Mouse (Mus musculus): ENCODE results near the gene Pxn. TPM values are rescaled to one million over a fixed set of nuclear protein-coding genes. Genes with fewer than 3 reads are reported as not detected.

The Pxn gene
- polyA plus RNA-seq, 1 experiment from 2014 or later, result 33.5 TPM

GRCm38 (mm10) chr5:115559237-115560101 lies 53.0 kb downstream of the Pxn start, which contains the start of gene Rplp0:
Gene Rplp0 (plus strand): TSS chr5:115559467.
- H3K4me2 ChIP-seq, result peak within 1 kb of the TSS; percentile 67
- H3K9ac ChIP-seq, result peak within 1 kb of the TSS; percentile 98
- no peaks in the 10 kb centered on the region for H3K27me3 ChIP-seq
- H3K27ac ChIP-seq, result peak within 1 kb of the TSS; percentile 84
- H3K4me3 ChIP-seq, result peak within 1 kb of the TSS; percentile 88
- under 1% methylated on average over 78 of the region's 78 CpGs for WGBS
- H3K4me1 ChIP-seq (replicated peaks), result peaks cover 24% of the 10 kb centered on the region
- peak; percentile 98 for ATAC-seq (replicated peaks; ENCODE audit: insufficient number of reproducible peaks, insufficient read depth, low FRiP score, low read depth)
- H3K36me3 ChIP-seq, result peaks cover 39% of the 10 kb centered on the region
- no peaks in the 10 kb centered on the region for H3K9me3 ChIP-seq (replicated peaks)

- H3K4me3 ChIP-seq, result peak overlapping the region; percentile 88
- H3K36me3 ChIP-seq, result peaks cover 35% of the 10 kb centered on the region
- peaks cover 28% of the 10 kb centered on the region for H3K4me1 ChIP-seq (replicated peaks)
- H3K4me2 ChIP-seq, result peak overlapping the region; percentile 67
- no peaks in the 10 kb centered on the region for H3K27me3 ChIP-seq
- H3K9me3 ChIP-seq (replicated peaks), result no peaks in the 10 kb centered on the region
- no peak overlapping the region for H3K27ac ChIP-seq
- peak overlapping the region; percentile 98 for H3K9ac ChIP-seq
- no peak for ATAC-seq (replicated peaks; ENCODE audit: insufficient number of reproducible peaks, insufficient read depth, low FRiP score, low read depth)
- 34% methylated on average over 13 of the region's 13 CpGs for WGBS
Observed at GRCm38 (mm10) chr5:115560336-115560905, 53.9 kb downstream of the Pxn start.

- H3K4me2 ChIP-seq, result peak overlapping the region; percentile 78
- H3K9ac ChIP-seq, result no peak overlapping the region
- H3K4me1 ChIP-seq (replicated peaks), result peaks cover 47% of the 10 kb centered on the region
- H3K27me3 ChIP-seq, result no peaks in the 10 kb centered on the region
- H3K36me3 ChIP-seq, result peaks cover 35% of the 10 kb centered on the region
- H3K27ac ChIP-seq, result no peak overlapping the region; the same call in 1 of the 2 replicates
- no peak for ATAC-seq (replicated peaks; ENCODE audit: insufficient number of reproducible peaks, insufficient read depth, low FRiP score, low read depth)
- peak overlapping the region; percentile 81; the same call in 1 of the 2 replicates for H3K4me3 ChIP-seq
- WGBS, result 46% methylated on average over 5 of the region's 5 CpGs
- H3K9me3 ChIP-seq (replicated peaks), result no peaks in the 10 kb centered on the region
Observed at GRCm38 (mm10) chr5:115563771-115564585, 57.5 kb downstream of the Pxn start.

GRCm38 (mm10) chr5:115564737-115565393 lies 58.4 kb downstream of the Pxn start, which contains the start of gene Gcn1l1:
Gene Gcn1l1 (plus strand): TSS chr5:115565254.
- peak within 1 kb of the TSS; percentile 87 for H3K9ac ChIP-seq
- peak; percentile 80 for ATAC-seq (replicated peaks; ENCODE audit: insufficient number of reproducible peaks, insufficient read depth, low FRiP score, low read depth)
- H3K4me1 ChIP-seq (replicated peaks), result peaks cover 55% of the 10 kb centered on the region
- peak within 1 kb of the TSS; percentile 45 for H3K27ac ChIP-seq
- no peaks in the 10 kb centered on the region for H3K9me3 ChIP-seq (replicated peaks)
- 4% methylated on average over 37 of the region's 55 CpGs for WGBS
- H3K36me3 ChIP-seq, result peaks cover 35% of the 10 kb centered on the region
- H3K27me3 ChIP-seq, result no peaks in the 10 kb centered on the region
- peak within 1 kb of the TSS; percentile 81 for H3K4me3 ChIP-seq
- peak within 1 kb of the TSS; percentile 78 for H3K4me2 ChIP-seq

- Histone ChIP-seq H3K9me3 (replicated peaks) (no peaks in the 10 kb centered on the region), H3K4me3 (peak overlapping the region; percentile 81), H3K27ac (peak overlapping the region; percentile 45), H3K9ac (peak overlapping the region; percentile 87), H3K27me3 (no peaks in the 10 kb centered on the region), H3K36me3 (peaks cover 35% of the 10 kb centered on the region), H3K4me1 (replicated peaks) (peaks cover 52% of the 10 kb centered on the region), H3K4me2 (peak overlapping the region; percentile 78)
- peak; percentile 36 for ATAC-seq (replicated peaks; ENCODE audit: insufficient number of reproducible peaks, insufficient read depth, low FRiP score, low read depth)
- WGBS, result 2% methylated on average over 35 of the region's 46 CpGs
Observed at GRCm38 (mm10) chr5:115565403-115565802, 58.9 kb downstream of the Pxn start.

- Histone ChIP-seq H3K27ac (0 out of 2 replicates have a peak overlapping the region, but pooled peaks have one; percentile 21), H3K9ac (no peak overlapping the region), H3K36me3 (peaks cover 17% of the 10 kb centered on the region), H3K4me1 (replicated peaks) (peaks cover 46% of the 10 kb centered on the region), H3K27me3 (no peaks in the 10 kb centered on the region), H3K4me2 (no peak overlapping the region), H3K9me3 (replicated peaks) (no peaks in the 10 kb centered on the region), H3K4me3 (no peak overlapping the region)
- ATAC-seq (replicated peaks; ENCODE audit: insufficient number of reproducible peaks, insufficient read depth, low FRiP score, low read depth), result no peak
- 53% methylated on average over 10 of the region's 10 CpGs for WGBS
Observed at GRCm38 (mm10) chr5:115568681-115569080, 62.2 kb downstream of the Pxn start.

- Histone ChIP-seq H3K4me1 (replicated peaks) (peaks cover 45% of the 10 kb centered on the region), H3K36me3 (peaks cover 17% of the 10 kb centered on the region), H3K4me3 (no peak overlapping the region), H3K27ac (0 out of 2 replicates have a peak overlapping the region, but pooled peaks have one; percentile 21), H3K4me2 (no peak overlapping the region), H3K27me3 (no peaks in the 10 kb centered on the region), H3K9ac (no peak overlapping the region), H3K9me3 (replicated peaks) (no peaks in the 10 kb centered on the region)
- ATAC-seq (replicated peaks; ENCODE audit: insufficient number of reproducible peaks, insufficient read depth, low FRiP score, low read depth), result no peak
- 65% methylated on average over 11 of the region's 11 CpGs for WGBS
Observed at GRCm38 (mm10) chr5:115569308-115569707, 62.8 kb downstream of the Pxn start.

- Histone ChIP-seq H3K27ac (no peak overlapping the region), H3K9me3 (replicated peaks) (no peaks in the 10 kb centered on the region), H3K4me3 (no peak overlapping the region), H3K4me2 (no peak overlapping the region), H3K9ac (no peak overlapping the region), H3K4me1 (replicated peaks) (peaks cover 45% of the 10 kb centered on the region), H3K36me3 (peaks cover 20% of the 10 kb centered on the region), H3K27me3 (no peaks in the 10 kb centered on the region)
- WGBS, result 94% methylated on average over 4 of the region's 4 CpGs
- no peak for ATAC-seq (replicated peaks; ENCODE audit: insufficient number of reproducible peaks, insufficient read depth, low FRiP score, low read depth)
Observed at GRCm38 (mm10) chr5:115569721-115570120, 63.2 kb downstream of the Pxn start.

GRCm38 (mm10) chr5:115571086-115571485 lies 64.6 kb downstream of the Pxn start:
- Histone ChIP-seq H3K27me3 (no peaks in the 10 kb centered on the region), H3K36me3 (peaks cover 30% of the 10 kb centered on the region), H3K4me1 (replicated peaks) (peaks cover 46% of the 10 kb centered on the region), H3K9ac (no peak overlapping the region), H3K9me3 (replicated peaks) (no peaks in the 10 kb centered on the region), H3K4me2 (no peak overlapping the region), H3K27ac (no peak overlapping the region; the same call in 1 of the 2 replicates), H3K4me3 (no peak overlapping the region)
- whole genome bisulfite sequencing, result 83% methylated on average over 7 of the region's 7 CpGs
- no peak for ATAC-seq (replicated peaks; ENCODE audit: insufficient number of reproducible peaks, insufficient read depth, low FRiP score, low read depth)

GRCm38 (mm10) chr5:115572679-115573535 lies 66.4 kb downstream of the Pxn start:
- H3K27me3 ChIP-seq, result no peaks in the 10 kb centered on the region
- peaks cover 44% of the 10 kb centered on the region for H3K36me3 ChIP-seq
- peak overlapping the region; percentile 24; the same call in 1 of the 2 replicates for H3K4me2 ChIP-seq

More at GRCm38 (mm10) chr5:115572679-115573535, 66.4 kb downstream of the Pxn start:
- H3K27ac ChIP-seq, result peak overlapping the region; percentile 91
- ATAC-seq (replicated peaks; ENCODE audit: insufficient number of reproducible peaks, insufficient read depth, low FRiP score, low read depth), result peak; percentile 83
- H3K4me1 ChIP-seq (replicated peaks), result peaks cover 34% of the 10 kb centered on the region
- H3K9ac ChIP-seq, result no peak overlapping the region; the same call in 1 of the 2 replicates
- no peaks in the 10 kb centered on the region for H3K9me3 ChIP-seq (replicated peaks)
- no peak overlapping the region for H3K4me3 ChIP-seq
- 40% methylated on average over 17 of the region's 17 CpGs for WGBS

Measured in heart, embryonic 15.5 days (tissue).